Mouse (Mus musculus) brain, embryonic 14.5 days (tissue): ENCODE data around the gene Fam166b.

ENCODE experiments used
- CTCF ChIP-seq: fragments of 200-500 bp; IDR thresholded peaks from 2 replicates; pipeline ENCODE4 v1.5.1; 2012; ENCODE audit warnings: inconsistent platforms, mild to moderate bottlenecking, moderate library complexity, borderline replicate concordance; ENCODE audit not compliant: insufficient read depth, insufficient read length; ENCODE audit errors: extremely low read depth
- POLR2A ChIP-seq: fragments of 200-500 bp; IDR thresholded peaks from 2 replicates; pipeline ENCODE4 v1.6.1; 2012; ENCODE audit warnings: mild to moderate bottlenecking, inconsistent platforms, borderline replicate concordance; ENCODE audit not compliant: poor library complexity, insufficient read depth, insufficient read length, severe bottlenecking; ENCODE audit errors: extremely low read depth

DNA sequence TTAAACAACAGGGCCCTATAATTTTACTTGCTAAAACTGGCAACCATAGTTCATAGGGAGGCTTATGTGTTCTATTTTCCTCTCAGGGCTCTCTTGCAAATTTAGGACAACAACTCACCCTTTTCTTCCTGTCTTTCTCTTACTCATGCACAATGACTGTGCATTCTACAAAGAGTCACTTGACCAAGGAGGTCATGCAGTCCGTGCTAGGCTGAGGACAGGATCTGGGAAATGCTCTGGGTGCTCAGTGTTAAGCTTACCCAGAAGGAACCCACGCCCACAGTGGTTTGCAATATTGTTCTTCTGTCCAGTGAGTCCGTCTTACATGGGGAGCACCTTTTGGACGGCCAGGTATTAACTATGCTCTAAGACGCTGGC is 44.9 kb downstream of the Fam166b start:
- TF ChIP-seq POLR2A (no peak), CTCF (no peak)
